Mouse (Mus musculus) olfactory bulb, adult 2 months (tissue): Measurements from ENCODE around the gene Rcsd1. TPM values are rescaled to one million over a fixed set of nuclear protein-coding genes. Genes with fewer than 3 reads are reported as not detected.

Experiments
- H3K27ac ChIP-seq: fragments of 200-500 bp; 2 replicates; pipeline ENCODE4 v1.5.1; 2012; ENCODE audit warnings: low read depth, low read length; ENCODE audit not compliant: insufficient read depth
- H3K4me1 ChIP-seq: fragments of 200-500 bp; 2 replicates; pipeline ENCODE4 v1.6.1; 2012; ENCODE audit warnings: low read length; ENCODE audit not compliant: control insufficient read depth, insufficient read depth
- H3K4me3 ChIP-seq: fragments of 200-500 bp; 2 replicates; pipeline ENCODE4 v1.5.1; 2012; ENCODE audit warnings: mild to moderate bottlenecking, low read depth, low read length, moderate library complexity; ENCODE audit not compliant: insufficient read depth
- CTCF ChIP-seq: fragments of 200-500 bp; IDR thresholded peaks from 2 replicates; pipeline ENCODE4 v1.5.1; 2012; ENCODE audit warnings: low read depth, mild to moderate bottlenecking, low read length, moderate library complexity; ENCODE audit not compliant: insufficient read depth
- POLR2A ChIP-seq: fragments of 200-500 bp; IDR thresholded peaks from 2 replicates; pipeline ENCODE4 v1.6.1; 2012; ENCODE audit warnings: mild to moderate bottlenecking, low read depth, low read length, moderate library complexity; ENCODE audit not compliant: insufficient read depth
- WGBS: fragments of 180-500 bp; shearing (Covaris S2); methylation state at CpG from one replicate; pipeline ENCODE4 v1.1.7; 2018; 5-methylcytosine and 5-hydroxymethylcytosine counted together
- polyA plus RNA-seq: library from polyadenylated mRNA; stranded (reverse); fragments of >200 nt; gene quantifications from 2 replicates; pipeline ENCODE4 v1.2.4, GENCODE M21; 2012; ENCODE audit warnings: low replicate concordance; ENCODE audit not compliant: missing spikeins, insufficient read depth, insufficient read length

The Rcsd1 gene
- polyA plus RNA-seq, result 138 and 395 TPM in 2 replicates

DNA sequence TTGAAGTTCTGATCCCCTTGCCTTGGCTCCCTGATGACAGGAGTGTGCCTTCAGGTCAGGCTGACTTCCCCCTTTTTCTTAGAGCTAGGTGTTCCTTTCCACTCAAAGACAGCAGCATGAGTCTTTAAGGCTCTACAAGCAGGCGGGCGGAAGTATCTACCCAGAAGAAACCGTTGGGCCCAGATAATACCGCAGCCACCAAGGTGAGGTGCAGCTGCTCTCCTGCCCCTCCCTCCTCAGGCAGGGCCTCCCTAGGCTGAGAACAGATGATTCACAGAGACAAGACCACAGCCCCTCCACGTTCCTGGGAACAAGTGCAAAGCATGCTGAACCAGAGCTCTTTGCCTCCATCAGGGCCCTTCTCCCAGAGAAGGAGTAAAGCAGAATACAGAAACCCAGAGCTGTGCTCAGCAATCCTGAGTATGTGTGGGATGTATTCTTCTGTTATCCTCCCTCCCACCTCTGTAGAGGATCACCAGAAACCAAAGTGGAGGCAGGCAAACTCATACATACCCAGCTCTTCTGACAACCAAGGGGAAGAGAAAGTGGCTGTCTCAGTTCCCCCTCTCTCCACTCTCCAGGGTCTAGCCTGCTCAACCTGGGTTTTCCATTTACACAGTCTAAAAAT lies at the start of gene Rcsd1:
Gene Rcsd1 (minus strand): TSS at position 129 of the 628 bp plus-strand sequence.
- Histone ChIP-seq H3K4me3 (no peak within 1 kb of the TSS), H3K4me1 (peaks cover 14% of the 10 kb centered on the region), H3K27ac (no peak within 1 kb of the TSS)
- no peak for TF ChIP-seq CTCF
- no peak for TF ChIP-seq POLR2A
- 74% methylated on average over 5 of the region's 5 CpGs for WGBS

DNA sequence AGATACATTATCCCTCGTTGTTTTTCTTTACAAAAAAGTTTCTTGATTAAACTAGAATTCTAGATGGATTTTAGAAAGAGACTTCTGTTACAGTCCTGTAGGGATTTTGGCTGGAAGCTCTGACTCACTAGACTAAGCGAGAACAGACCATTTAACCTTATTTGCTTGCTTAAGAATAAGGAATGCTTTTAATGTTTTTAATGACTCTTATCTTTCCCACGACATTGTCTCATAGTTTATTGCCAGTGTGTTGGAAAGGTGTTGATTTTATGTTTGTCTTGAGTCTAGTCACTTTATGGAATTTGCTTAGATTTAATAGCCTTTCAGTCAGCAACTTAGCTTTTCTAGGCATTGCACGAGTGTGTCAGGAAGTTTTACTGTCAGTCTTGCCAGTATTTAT lies 45.6 kb upstream of the Rcsd1 start:
- Histone ChIP-seq H3K4me3 (no peak overlapping the region), H3K4me1 (no peaks in the 10 kb centered on the region), H3K27ac (no peak overlapping the region)
- WGBS, result 63% methylated on average over 4 of the region's 4 CpGs
- TF ChIP-seq POLR2A, result no peak
- TF ChIP-seq CTCF, result no peak

DNA sequence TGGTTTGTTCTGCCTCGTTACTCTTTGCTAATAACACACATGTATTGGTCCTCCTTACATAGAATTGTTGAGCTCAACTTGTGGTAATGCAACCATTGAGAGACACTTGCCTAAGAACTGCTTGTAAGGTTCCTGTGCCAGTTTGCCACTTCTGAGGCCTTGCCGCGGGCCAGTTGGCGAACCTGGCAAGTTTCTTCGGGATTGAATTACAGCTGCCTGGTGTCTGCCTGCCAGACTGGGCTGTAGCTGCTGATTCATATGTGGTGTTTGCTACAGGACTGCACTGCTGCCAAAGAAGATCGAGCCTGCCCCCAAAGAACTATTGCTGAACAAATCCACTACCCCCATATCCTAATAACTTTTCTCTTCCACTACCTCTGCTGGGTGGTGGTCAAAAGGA lies 44.6 kb upstream of the Rcsd1 start:
- TF ChIP-seq POLR2A (no peak), CTCF (no peak)
- Histone ChIP-seq H3K27ac (no peak overlapping the region), H3K4me1 (no peaks in the 10 kb centered on the region), H3K4me3 (no peak overlapping the region)
- 71% methylated on average over 6 of the region's 6 CpGs for WGBS

DNA sequence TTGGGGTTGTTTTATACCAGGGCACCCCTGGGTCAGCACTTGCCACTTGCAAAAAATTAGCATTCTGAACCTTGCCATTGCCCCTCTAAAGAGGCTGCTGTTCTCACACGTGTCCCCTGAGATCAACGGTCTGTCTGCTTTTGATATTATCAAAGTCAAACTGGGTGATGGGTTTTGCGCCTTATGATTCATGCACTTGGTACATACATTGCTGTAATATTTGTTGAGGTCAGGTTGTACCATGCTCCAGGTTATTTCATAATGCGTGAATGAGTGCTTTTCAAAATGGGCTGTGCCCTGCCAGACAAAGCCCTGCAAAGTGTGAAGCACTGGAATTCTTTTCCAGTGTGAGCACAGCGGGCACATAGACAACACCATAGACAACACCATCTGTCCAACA lies 42.3 kb upstream of the Rcsd1 start:
- TF ChIP-seq CTCF, result no peak
- no peak for TF ChIP-seq POLR2A
- Histone ChIP-seq H3K4me3 (no peak overlapping the region), H3K4me1 (no peaks in the 10 kb centered on the region), H3K27ac (no peak overlapping the region)
- WGBS, result 89% methylated on average over 5 of the region's 5 CpGs

DNA sequence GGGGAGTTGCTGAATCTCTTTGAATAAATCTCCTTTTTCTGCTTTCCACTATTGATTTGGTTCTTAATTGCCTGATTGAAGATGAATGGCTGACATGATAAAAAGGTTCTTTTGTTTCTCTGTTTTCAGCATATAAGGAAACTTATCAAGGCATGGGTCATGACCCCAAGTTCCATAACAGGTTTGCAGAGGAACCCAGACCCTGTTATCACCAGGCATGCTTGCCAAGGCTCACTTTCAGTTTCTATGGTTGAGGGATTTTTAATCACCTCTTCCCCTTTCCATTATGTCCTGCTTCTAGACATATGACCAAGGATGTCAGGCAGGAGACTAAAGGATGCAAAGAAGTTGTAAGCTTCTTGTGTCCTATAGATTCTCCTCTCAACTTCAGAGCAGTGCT lies 41.6 kb upstream of the Rcsd1 start:
- no peak for TF ChIP-seq CTCF
- no peak for TF ChIP-seq POLR2A
- Histone ChIP-seq H3K4me3 (no peak overlapping the region), H3K4me1 (no peaks in the 10 kb centered on the region), H3K27ac (no peak overlapping the region)

GRCm38 (mm10) chr1:165748053-165748452 lies 38.5 kb upstream of the Rcsd1 start:
- H3K4me1 ChIP-seq, result no peaks in the 10 kb centered on the region
- no peak overlapping the region for H3K27ac ChIP-seq
- 63% methylated on average over 11 of the region's 11 CpGs for WGBS
- H3K4me3 ChIP-seq, result no peak overlapping the region
- TF ChIP-seq CTCF (no peak), POLR2A (no peak)

DNA sequence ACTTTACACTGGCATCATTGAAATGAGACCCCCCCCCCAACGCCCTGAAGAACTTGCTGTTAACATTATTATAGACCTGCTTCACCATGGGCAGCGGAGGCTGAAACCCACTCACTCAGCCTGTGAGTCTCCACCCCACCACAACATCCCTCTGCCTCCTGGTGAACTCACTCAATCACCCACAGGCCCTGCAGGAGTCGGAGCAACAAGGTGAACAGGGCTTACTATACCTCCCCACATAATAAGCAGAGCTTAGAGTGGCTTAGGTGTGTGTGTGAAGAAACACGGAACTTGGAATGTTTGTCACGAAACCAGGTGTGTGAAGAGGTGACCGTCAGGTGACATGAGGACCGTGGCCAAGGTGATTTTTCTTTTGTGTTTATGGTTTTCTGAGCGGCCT lies 32.4 kb upstream of the Rcsd1 start:
- Histone ChIP-seq H3K4me3 (no peak overlapping the region), H3K4me1 (no peaks in the 10 kb centered on the region), H3K27ac (no peak overlapping the region)
- TF ChIP-seq CTCF (no peak), POLR2A (no peak)
- WGBS, result 88% methylated on average over 8 of the region's 8 CpGs

- 96% methylated on average over 1 of the region's 1 CpGs for WGBS
- no peak overlapping the region for H3K27ac ChIP-seq
- H3K4me1 ChIP-seq, result no peaks in the 10 kb centered on the region
- TF ChIP-seq POLR2A (no peak), CTCF (no peak)
- H3K4me3 ChIP-seq, result no peak overlapping the region
These were observed 29.4 kb upstream of the Rcsd1 start for GRCm38 (mm10) chr1:165738985-165739384.

DNA sequence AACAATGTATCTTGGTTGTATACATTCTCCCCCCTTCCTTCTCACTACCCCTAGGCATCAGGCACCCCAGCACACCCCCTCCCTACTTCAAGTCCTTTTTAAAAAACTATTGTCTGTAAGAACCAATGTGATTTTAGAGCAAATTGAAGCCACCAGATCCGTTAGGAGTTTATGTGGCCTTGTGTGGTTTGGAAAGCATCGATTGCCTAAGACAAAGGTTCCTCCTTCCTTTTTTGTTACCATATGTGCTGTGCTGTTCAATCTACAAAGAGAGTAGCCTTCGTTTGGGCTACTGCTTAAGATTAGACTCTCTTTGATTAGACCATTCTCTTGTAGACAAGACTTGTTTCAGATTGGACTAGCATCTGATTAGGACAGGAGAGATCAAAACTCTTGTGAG lies 28.3 kb upstream of the Rcsd1 start:
- TF ChIP-seq POLR2A, result no peak
- TF ChIP-seq CTCF, result no peak
- 53% methylated on average over 3 of the region's 3 CpGs for whole genome bisulfite sequencing
- H3K4me3 ChIP-seq, result no peak overlapping the region
- no peaks in the 10 kb centered on the region for H3K4me1 ChIP-seq
- H3K27ac ChIP-seq, result no peak overlapping the region

- Histone ChIP-seq H3K4me1 (no peaks in the 10 kb centered on the region), H3K27ac (no peak overlapping the region), H3K4me3 (no peak overlapping the region)
- TF ChIP-seq POLR2A (no peak), CTCF (no peak)
- whole genome bisulfite sequencing, result 72% methylated on average over 5 of the region's 5 CpGs
These were observed 27.9 kb upstream of the Rcsd1 start for GRCm38 (mm10) chr1:165737451-165737850.
